Mouse (Mus musculus): ENCODE measurements around the gene Cib1. TPM values are rescaled to one million over a fixed set of nuclear protein-coding genes. Genes with fewer than 3 reads are reported as not detected.

Gene Cib1
- total RNA-seq, 2 experiments from 2014 or later: 21.7 to 22.4 TPM

GRCm38 (mm10) chr7:80199286-80199685, 33.3 kb downstream of the Cib1 start:
- no peak for DNase-seq (ENCODE audit: extremely low spot score in 1 of 2, low spot score in 2 of 2)
- Histone ChIP-seq H3K27ac (peak overlapping the region; percentile 90), H3K4me3 (peak overlapping the region; percentile 89)
- intact Hi-C loops (cut with DNase I): loop anchor here (5.0 kb wide), 1 partner anchor 57 kb away; no protein-coding TSS in a partner anchor
- no peak for TF ChIP-seq CTCF (IDR thresholded peaks at IDR 0.05)

DNA sequence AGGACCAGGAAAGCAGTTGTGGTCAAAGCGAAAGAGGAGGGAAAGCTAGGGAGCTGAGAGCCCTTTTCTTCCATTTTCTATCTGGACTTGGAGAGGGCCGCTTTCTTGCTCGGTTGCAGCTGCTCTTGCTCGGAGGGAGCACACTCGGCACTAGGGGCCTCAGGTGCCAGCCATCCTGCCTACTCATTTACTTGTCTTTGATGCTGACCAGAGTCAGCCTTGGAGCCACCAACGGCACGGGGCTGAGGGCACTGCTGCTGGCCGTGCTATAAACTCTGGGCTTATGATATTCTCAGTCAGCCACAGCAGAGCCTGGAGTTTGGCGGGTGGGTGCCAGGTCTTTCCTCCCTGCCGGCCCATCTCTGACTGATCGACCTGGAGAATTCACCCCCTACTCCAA, 33.8 kb downstream of the Cib1 start:
- Histone ChIP-seq H3K4me3 (peak overlapping the region; percentile 89), H3K27ac (peak overlapping the region; percentile 90)
- DNase-seq (ENCODE audit: extremely low spot score in 1 of 2, low spot score in 2 of 2): no peak
- TF ChIP-seq CTCF (IDR thresholded peaks at IDR 0.05): no peak
- intact Hi-C loops (cut with DNase I): loop anchor here (5.0 kb wide), 1 partner anchor 57 kb away; no protein-coding TSS in a partner anchor

DNA sequence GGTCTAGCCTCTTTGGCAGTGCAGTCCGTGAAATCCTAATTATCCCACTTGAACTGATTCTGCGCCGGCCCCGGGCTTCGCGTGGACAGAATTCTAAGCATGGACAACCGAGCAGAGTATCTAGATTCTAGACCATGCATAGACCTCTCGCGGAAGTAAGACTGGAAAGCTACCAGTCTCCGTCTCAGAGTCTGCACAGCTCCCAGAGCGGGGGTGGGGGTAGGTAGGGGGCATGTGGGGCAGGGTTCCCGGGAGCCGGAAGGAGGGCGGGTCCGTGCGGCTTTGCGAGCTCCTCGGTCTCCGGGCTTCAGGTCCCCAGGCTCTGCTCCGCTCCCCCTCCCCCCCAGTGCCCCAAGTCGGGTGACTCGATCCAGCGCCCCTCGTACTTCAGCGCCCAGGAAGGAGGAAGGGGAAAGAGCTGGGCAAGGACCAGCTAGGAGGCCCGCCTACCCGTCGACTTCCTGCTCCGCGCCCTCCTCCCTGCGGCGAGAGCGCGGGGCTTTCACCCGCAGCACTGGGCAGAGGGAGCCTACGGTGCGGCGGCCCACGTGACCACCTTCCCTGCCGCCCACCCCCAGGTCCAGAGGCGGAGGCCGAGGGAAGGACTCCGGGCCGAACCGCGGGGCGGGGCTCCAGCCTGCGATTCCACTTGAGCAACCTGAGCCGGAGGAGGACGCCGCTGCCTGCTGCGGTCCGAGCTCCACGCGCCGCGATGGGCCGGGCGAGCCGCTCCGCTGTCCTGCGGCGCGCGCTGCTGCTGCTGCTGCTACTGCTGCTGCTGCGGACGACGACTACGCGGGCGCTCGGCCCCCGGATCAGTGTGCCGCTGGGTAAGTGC, 34.5 kb downstream of the Cib1 start:
- intact Hi-C loops (cut with DNase I): loop anchor here (5.0 kb wide), 1 partner anchor 56 kb away; no protein-coding TSS in a partner anchor
- DNase-seq (ENCODE audit: extremely low spot score in 1 of 2, low spot score in 2 of 2): peak; percentile 75 to 79
- TF ChIP-seq CTCF (IDR thresholded peaks at IDR 0.05): no peak
- Histone ChIP-seq H3K4me3 (peak overlapping the region; percentile 89), H3K27ac (peak overlapping the region; percentile 90)

- intact Hi-C loops (cut with DNase I): loop anchor here (5.0 kb wide), 1 partner anchor 55 kb away; no protein-coding TSS in a partner anchor
- DNase-seq (ENCODE audit: extremely low spot score in 1 of 2, low spot score in 2 of 2): no peak
- H3K4me3 ChIP-seq: peak overlapping the region; percentile 89; the same call in 1 of the 2 replicates
- TF ChIP-seq CTCF (IDR thresholded peaks at IDR 0.05): no peak; the same call in 1 of the 2 replicates
- H3K27ac ChIP-seq: peak overlapping the region; percentile 90
Measured at GRCm38 (mm10) chr7:80197371-80197770, 35.2 kb downstream of the Cib1 start.

DNA sequence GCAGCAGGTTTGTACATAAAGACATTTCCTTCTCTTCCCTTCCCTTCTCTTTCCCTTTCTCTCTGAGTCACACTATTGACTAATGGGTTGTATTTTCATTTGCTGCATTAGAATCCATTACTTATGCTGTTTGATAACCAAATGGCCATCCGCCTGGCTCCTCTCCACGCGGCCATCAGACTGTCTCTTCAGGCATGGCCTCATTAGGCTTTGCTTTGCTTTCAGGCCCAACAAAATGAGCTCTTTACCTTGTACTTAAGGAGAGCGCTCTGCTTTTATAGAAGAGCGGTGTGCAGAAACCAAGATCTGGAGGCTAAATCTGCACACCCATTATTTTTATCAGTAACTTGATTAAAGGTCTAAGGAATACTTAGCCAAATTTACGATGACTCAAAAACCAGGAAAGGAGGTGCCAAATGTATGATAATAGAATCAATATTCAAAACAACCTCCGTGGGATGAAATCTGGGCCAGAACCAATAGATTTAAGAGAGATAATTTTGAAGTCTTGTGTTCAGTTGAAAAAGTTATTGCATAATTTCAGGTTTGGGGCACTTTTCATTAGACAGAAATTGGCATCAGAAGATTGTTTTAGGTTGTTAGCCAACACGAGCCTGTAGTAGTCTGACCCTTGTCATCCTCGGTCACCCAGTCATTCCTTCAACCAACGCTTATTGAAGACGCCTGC, 36.9 kb downstream of the Cib1 start:
- Histone ChIP-seq H3K27ac (no peak overlapping the region), H3K4me3 (no peak overlapping the region)
- intact Hi-C loops (cut with DNase I): loop anchor here (5.0 kb wide), 1 partner anchor 53 kb away; no protein-coding TSS in a partner anchor
- TF ChIP-seq CTCF (IDR thresholded peaks at IDR 0.05): no peak
- DNase-seq (ENCODE audit: extremely low spot score in 1 of 2, low spot score in 2 of 2): no peak

- no peak for DNase-seq (ENCODE audit: extremely low spot score in 1 of 2, low spot score in 2 of 2)
- intact Hi-C loops (cut with DNase I): loop anchor here (5.0 kb wide), 1 partner anchor 53 kb away; no protein-coding TSS in a partner anchor
- Histone ChIP-seq H3K27ac (no peak overlapping the region), H3K4me3 (no peak overlapping the region)
- no peak for TF ChIP-seq CTCF (IDR thresholded peaks at IDR 0.05)
Measured at GRCm38 (mm10) chr7:80195146-80195545, 37.5 kb downstream of the Cib1 start.

DNA sequence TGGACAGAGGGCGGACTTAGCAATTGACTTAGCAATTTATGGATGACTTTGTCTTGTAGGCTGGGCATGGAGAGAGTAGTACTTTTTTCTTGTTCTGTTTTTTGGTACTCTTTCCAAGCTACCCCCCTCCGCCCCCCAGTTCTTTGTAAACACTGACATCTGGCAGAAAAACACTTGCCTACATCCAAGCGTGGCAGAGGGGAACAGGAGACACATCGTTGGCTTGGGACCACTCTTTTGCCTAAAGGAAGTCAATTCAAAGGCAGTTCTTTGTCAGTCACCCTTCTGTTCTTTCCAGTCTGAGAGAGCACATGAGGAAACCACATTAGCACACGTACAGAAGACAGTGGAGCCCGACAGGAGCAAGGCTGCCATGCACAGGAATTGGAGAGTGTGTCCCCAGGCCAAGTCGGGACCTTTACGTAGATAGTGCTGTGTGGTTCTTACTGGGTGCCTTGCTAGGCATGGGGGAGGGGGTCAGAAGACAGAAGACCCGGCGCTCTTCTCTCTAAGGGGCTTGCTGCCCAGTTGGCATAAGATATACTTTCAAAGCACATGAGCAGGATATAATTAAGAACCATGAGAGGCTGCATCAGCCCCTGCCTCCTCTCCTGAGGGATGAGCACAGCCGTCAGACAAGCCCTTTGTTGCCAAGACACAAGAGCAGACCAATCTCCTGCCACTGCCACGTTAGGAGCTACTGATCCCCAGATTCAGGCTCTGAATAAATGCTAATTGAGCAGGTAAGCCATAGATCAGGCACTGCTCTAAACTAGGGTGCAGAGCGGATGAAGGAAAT, 38.5 kb downstream of the Cib1 start:
- no peak for TF ChIP-seq CTCF (IDR thresholded peaks at IDR 0.05)
- no peak overlapping the region for H3K27ac ChIP-seq
- DNase-seq (ENCODE audit: extremely low spot score in 1 of 2, low spot score in 2 of 2): no peak
- intact Hi-C loops (cut with DNase I): no loop called here
- no peak overlapping the region for H3K4me3 ChIP-seq

GRCm38 (mm10) chr7:80192226-80193061, 40.2 kb downstream of the Cib1 start:
- no peak for TF ChIP-seq CTCF (IDR thresholded peaks at IDR 0.05)
- Histone ChIP-seq H3K4me3 (no peak overlapping the region), H3K27ac (peak overlapping the region; percentile 48)
- intact Hi-C loops (cut with DNase I): no loop called here
- peak; percentile 52 to 62 for DNase-seq (ENCODE audit: extremely low spot score in 1 of 2, low spot score in 2 of 2)

- TF ChIP-seq CTCF (IDR thresholded peaks at IDR 0.05): no peak
- no peak for DNase-seq (ENCODE audit: extremely low spot score in 1 of 2, low spot score in 2 of 2)
- intact Hi-C loops (cut with DNase I): no loop called here
- no peak overlapping the region for H3K4me3 ChIP-seq
- no peak overlapping the region for H3K27ac ChIP-seq
Measured at GRCm38 (mm10) chr7:80191455-80191854, 41.2 kb downstream of the Cib1 start.

DNA sequence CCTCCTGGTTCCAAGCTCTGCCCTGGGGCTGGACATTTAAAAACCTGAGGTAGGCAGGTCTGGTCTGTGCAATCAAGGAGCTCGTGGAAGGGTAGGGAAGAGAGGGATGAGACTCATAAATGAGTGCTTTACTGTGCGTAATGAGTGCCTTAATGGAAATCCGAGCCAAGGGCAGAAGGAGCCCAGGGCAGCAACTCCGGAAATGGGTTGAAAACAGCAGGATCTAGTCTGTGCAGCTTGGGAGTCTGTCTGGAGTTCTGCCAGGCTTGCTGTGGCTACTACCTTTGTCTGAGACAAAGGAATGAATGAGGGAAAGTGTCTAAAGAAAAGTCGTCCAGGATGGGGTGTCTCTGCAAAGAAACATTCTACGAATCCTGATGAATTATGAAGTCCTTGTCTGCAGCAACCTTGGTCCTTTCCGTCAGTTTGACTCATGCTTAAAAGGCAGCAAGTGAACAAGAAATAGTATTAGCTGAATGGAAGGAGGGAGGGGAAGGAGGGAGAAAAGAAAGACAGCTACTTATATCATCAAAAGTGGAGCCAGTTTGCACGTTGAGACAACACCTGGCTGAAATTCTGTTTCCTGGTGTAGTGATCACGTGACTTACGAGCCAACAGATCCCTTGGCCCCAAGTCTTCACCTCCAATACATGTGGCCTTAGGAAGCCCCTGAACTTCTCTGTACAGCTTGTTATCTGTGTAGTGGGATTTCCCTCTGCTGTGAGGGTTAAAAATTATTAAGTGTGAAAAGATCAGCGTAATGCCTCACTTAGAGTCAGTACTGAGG, 43.3 kb downstream of the Cib1 start:
- DNase-seq (ENCODE audit: extremely low spot score in 1 of 2, low spot score in 2 of 2): no peak
- H3K27ac ChIP-seq: peak overlapping the region; percentile 42
- H3K4me3 ChIP-seq: no peak overlapping the region
- no peak for TF ChIP-seq CTCF (IDR thresholded peaks at IDR 0.05)
- intact Hi-C loops (cut with DNase I): loop anchor here (2.0 kb wide), 1 partner anchor 41 kb away; no protein-coding TSS in a partner anchor

All from left cerebral cortex, adult 2 months (tissue).